Mouse (Mus musculus) E14TG2a.4 (cell line): ENCODE measurements around the gene Ldhal6b.

Experiments used
- CTCF ChIP-seq: conservative IDR thresholded peaks from 2 replicates; pipeline ENCODE4 v1.5.1; 2014; ENCODE audit warnings: low read length
- NANOG ChIP-seq: IDR thresholded peaks from 2 replicates; pipeline ENCODE4 v1.6.1; 2014; ENCODE audit warnings: borderline replicate concordance, low read length, mixed read lengths
- POU5F1 ChIP-seq: IDR thresholded peaks from 2 replicates; pipeline ENCODE4 v1.6.1; 2014; ENCODE audit warnings: low read length, borderline replicate concordance

- TF ChIP-seq CTCF (no peak), NANOG (no peak), POU5F1 (no peak)
Measured at GRCm38 (mm10) chr17:5410336-5410735, 8.2 kb downstream of the Ldhal6b start.
